Comparison of ENCODE assay signal across 22 mouse cellular contexts in genomic region chr11:21116623-21117295, GRCm38 (mm10).
"Had no signal": no experiment of that assay in that cellular context is flagged by ENCODE, and none has a peak within 500 bp of the region (broad histone marks: within the 10 kb centered on the region; RNA-seq: fewer than 3 reads in every experiment).

No protein-coding gene starts in this region.

- H3K4me3 ChIP-seq: lung, embryonic 15.5 days; megakaryocyte, embryonic 14.5 days; midbrain, embryonic 12.5 days; myocyte; neural tube, embryonic 13.5 days; neural tube, embryonic 15.5 days; stomach, embryonic 15.5 days had no signal

- DNase-seq: liver, postnatal 0 days; lung, adult 2 months; lung, postnatal 14 days; lung, postnatal 36 days; midbrain, embryonic 14.5 days; retina, postnatal 1 day; right cerebral cortex, adult 18-20 months; right cerebral cortex, postnatal 25 days; right cerebral cortex, postnatal 4 days; thymus, adult 18-20 months; thymus, postnatal 14 days; thymus, postnatal 36 days had no signal

- H3K27ac ChIP-seq: lung, embryonic 15.5 days; macrophage; midbrain, embryonic 12.5 days; neural tube, embryonic 13.5 days; neural tube, embryonic 15.5 days; stomach, embryonic 15.5 days had no signal

- ATAC-seq: liver, postnatal 0 days; lung, postnatal 0 days; midbrain, embryonic 16.5 days had no signal

- H3K9ac ChIP-seq: liver, postnatal 0 days; lung, embryonic 15.5 days; midbrain, embryonic 12.5 days; neural tube, embryonic 13.5 days; neural tube, embryonic 15.5 days; stomach, embryonic 15.5 days had no signal

- H3K4me2 ChIP-seq: lung, embryonic 15.5 days; midbrain, embryonic 12.5 days; neural tube, embryonic 13.5 days; neural tube, embryonic 15.5 days; stomach, embryonic 15.5 days had no signal

- H3K4me1 ChIP-seq: midbrain, embryonic 12.5 days; stomach, embryonic 15.5 days had no signal

- H3K9me3 ChIP-seq: lung, embryonic 15.5 days; megakaryocyte, embryonic 14.5 days; midbrain, embryonic 12.5 days; neural tube, embryonic 13.5 days; neural tube, embryonic 15.5 days; stomach, embryonic 15.5 days had no signal

- H3K36me3 ChIP-seq: lung, embryonic 15.5 days; midbrain, embryonic 12.5 days; neural tube, embryonic 13.5 days; neural tube, embryonic 15.5 days; stomach, embryonic 15.5 days had no signal

- H3K27me3 ChIP-seq: lung, embryonic 15.5 days; megakaryocyte, embryonic 14.5 days; midbrain, embryonic 12.5 days; neural tube, embryonic 13.5 days; neural tube, embryonic 15.5 days; stomach, embryonic 15.5 days had no signal
